Mouse (Mus musculus): Measurements from ENCODE around the gene Abca7. TPM values are rescaled to one million over a fixed set of nuclear protein-coding genes. Genes with fewer than 3 reads are reported as not detected.

Abca7 gene
- polyA plus RNA-seq, 1 experiment from 2014 or later, result 2.2 TPM

DNA sequence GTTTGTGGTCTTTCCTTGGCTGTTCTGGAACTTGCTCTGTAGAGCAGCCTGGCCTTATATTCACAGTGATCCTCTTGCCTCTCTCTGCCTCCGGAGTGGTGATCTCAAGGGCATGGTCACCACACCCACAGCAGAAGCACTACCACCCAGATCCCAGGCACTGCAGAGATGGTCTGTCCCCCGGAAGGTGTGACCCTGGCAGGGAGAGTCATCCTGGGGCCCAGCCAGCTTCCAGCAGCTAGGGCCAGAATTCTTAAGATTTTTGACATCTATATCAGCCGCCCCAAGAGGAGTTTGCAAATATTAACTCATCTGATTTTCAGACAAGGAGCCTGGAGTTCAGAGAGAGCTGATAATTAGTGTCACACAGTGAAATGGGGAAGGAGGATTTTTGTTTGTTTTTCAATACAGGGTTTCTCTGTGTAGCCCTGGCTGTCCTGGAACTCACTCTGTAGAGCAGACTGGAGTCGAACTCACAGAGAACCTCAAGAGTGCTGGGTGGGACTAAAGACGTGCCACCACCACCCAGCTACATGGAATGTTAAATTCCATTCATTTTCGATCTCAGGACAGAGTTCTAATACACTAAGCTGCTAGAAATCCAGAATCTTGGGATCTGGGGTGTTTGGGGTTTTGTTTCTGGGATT, 9.9 kb upstream of the Abca7 start:
- Histone ChIP-seq H3K9me3 (peaks cover 3% of the 10 kb centered on the region; the same call in 1 of the 2 replicates), H3K4me1 (peaks cover 63% of the 10 kb centered on the region), H3K36me3 (peaks cover 11% of the 10 kb centered on the region), H3K4me3 (peak overlapping the region; percentile 78), H3K9ac (peak overlapping the region; percentile 84), H3K27me3 (no peaks in the 10 kb centered on the region), H3K4me2 (peak overlapping the region; percentile 93), H3K27ac (peak overlapping the region; percentile 98)
- WGBS, result 28% methylated on average over 6 of the region's 6 CpGs
- no peak for ATAC-seq (ENCODE audit: insufficient number of reproducible peaks, insufficient read depth, low FRiP score, low TSS enrichment, low read depth)

DNA sequence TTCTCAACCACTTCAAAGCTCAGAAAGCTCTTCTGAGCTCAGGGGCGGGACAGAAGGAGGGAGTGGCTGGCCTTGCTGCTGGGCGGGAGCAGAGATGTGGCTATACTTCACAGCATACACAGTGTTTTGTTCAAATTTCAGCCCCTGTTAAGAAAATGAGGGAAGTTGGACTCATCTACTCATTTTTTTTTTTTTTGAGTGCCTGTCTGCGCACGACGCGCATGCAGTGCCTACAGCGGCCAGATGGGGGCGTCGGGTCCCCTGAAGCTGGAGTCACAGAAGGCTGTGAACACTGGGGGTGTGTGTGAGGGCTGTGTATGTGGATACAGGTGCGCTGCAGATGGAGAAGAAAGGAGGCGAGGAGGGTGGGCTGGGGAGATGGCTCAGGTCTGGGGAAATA, 9.3 kb upstream of the Abca7 start:
- H3K9me3 ChIP-seq, result peaks cover 7% of the 10 kb centered on the region; the same call in 1 of the 2 replicates
- H3K4me2 ChIP-seq, result peak overlapping the region; percentile 93
- no peak for ATAC-seq (ENCODE audit: insufficient number of reproducible peaks, insufficient read depth, low FRiP score, low TSS enrichment, low read depth)
- H3K4me3 ChIP-seq, result peak overlapping the region; percentile 78
- peak overlapping the region; percentile 98 for H3K27ac ChIP-seq
- peak overlapping the region; percentile 92 for H3K9ac ChIP-seq
- no peaks in the 10 kb centered on the region for H3K27me3 ChIP-seq
- WGBS, result 2% methylated on average over 11 of the region's 11 CpGs
- H3K36me3 ChIP-seq, result peaks cover 13% of the 10 kb centered on the region
- H3K4me1 ChIP-seq, result peaks cover 58% of the 10 kb centered on the region

DNA sequence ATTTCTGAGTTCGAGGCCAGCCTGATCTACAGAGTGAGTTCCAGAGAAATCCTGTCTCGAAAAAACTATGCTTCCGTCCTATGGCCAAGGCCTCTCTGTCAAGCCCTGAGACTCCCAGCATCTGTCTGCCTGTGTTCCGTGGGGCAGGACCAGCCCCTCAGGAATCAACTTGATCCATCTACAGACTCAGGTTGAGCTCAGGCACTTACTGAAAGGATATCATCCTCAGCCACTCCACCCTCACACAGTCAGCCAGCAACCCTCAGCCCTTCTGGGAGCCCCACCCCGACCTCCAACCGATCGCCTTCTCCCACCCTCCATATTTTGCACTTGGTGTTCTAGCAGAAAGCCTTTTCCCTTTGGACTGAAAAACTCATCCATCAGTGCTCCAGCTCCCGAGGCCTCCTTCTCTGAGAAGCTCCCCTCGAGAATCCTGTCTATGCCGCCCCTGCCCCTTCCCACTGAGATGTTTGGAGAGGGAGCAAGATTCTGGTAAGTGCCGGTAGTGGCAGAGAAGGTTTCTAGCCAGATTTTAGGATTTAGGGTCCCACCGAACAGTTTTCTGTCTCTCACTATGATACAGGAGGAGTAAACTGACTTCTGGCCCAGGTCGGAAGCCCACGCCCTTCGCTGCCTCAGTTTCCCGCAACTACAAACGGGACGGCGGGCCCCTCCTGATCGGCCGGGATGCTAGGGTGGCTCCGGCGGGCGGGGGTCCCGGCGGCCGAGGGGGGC, 8.4 kb upstream of the Abca7 start:
- H3K4me1 ChIP-seq, result peaks cover 50% of the 10 kb centered on the region
- ATAC-seq (ENCODE audit: insufficient number of reproducible peaks, insufficient read depth, low FRiP score, low TSS enrichment, low read depth), result no peak
- 6% methylated on average over 27 of the region's 27 CpGs for WGBS

DNA sequence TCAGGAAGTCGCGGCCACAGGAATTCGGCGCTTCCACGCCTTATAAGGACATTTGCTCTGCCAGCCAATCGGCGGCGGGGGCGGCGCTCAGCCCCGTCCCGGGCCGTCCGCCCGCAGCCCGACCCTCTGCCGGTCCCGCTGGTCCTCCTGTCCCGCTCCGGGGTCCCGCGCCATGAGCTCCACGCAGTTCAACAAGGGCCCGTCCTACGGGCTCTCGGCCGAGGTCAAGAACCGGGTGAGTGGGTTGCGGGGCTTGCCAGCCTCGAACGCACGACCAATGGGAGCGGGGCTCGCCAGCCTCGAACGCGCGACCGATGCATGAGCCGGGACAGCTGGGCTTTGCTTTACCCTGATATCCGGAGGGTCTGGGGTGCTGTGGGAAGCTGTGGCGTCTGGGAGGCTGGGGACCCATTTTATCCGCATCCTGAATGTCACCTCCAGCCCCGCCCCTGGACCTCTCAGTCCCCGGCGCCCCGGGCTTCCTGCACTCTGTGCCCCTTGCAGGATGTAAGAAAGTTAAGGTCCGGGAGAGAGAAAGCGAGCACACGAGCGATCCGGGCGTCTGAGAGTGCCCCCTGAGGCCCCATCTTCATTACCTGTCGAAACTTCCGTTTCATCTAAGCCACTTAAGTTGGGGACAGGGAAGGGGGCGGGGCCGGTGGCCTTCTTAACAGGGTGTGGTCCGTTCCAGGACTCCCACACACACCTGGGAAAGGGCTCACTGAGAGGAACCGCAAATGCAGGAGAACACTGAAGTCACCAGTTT, 7.6 kb upstream of the Abca7 start, which contains the start of gene Cnn2:
Cnn2 (plus strand) TSS at position 79 of the 766 bp plus-strand sequence.
- peaks cover 43% of the 10 kb centered on the region for H3K4me1 ChIP-seq
- peak within 1 kb of the TSS; percentile 78 for H3K4me3 ChIP-seq
- ATAC-seq (ENCODE audit: insufficient number of reproducible peaks, insufficient read depth, low FRiP score, low TSS enrichment, low read depth), result peak; percentile 16; the same call in 1 of the 2 replicates
- peak within 1 kb of the TSS; percentile 92 for H3K9ac ChIP-seq
- peaks cover 31% of the 10 kb centered on the region for H3K36me3 ChIP-seq
- H3K4me2 ChIP-seq, result peak within 1 kb of the TSS; percentile 93
- H3K27me3 ChIP-seq, result no peaks in the 10 kb centered on the region
- peaks cover 7% of the 10 kb centered on the region; the same call in 1 of the 2 replicates for H3K9me3 ChIP-seq
- H3K27ac ChIP-seq, result peak within 1 kb of the TSS; percentile 98
- WGBS, result under 1% methylated on average over 57 of the region's 59 CpGs

More for the DNA sequence above, 8.4 kb upstream of the Abca7 start:
- Histone ChIP-seq H3K27ac (peak overlapping the region; percentile 98), H3K36me3 (peaks cover 23% of the 10 kb centered on the region), H3K9me3 (peaks cover 7% of the 10 kb centered on the region; the same call in 1 of the 2 replicates), H3K9ac (peak overlapping the region; percentile 92), H3K4me3 (peak overlapping the region; percentile 78), H3K27me3 (no peaks in the 10 kb centered on the region), H3K4me2 (peak overlapping the region; percentile 93)

DNA sequence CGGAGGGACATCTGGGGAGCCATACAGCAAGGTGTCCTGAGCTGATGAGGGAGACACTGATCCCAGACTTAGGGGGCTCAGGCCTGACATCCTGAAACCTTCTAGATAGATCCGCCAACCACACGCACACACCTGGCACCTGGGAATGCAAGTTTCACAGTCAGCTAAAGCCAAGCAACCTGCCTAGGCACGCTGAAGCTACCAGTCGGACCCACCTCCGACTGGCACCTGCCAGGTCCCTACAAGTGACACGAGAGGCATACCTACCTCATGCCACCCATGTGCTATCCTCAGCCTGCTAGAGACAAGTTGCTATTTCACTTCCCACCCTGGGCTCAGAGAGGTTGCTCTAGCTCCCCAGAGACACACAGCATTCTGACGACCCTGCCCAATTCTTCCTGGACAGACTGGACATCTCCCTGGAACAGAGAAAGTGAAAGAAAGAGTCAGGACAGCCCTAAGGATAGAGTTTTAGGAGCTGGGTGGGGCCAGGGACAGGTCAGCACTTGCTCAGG, 7.0 kb upstream of the Abca7 start:
- Histone ChIP-seq H3K27ac (peak overlapping the region; percentile 98), H3K9ac (peak overlapping the region; percentile 92), H3K36me3 (peaks cover 37% of the 10 kb centered on the region), H3K9me3 (peaks cover 7% of the 10 kb centered on the region; the same call in 1 of the 2 replicates), H3K27me3 (no peaks in the 10 kb centered on the region), H3K4me1 (peaks cover 43% of the 10 kb centered on the region), H3K4me2 (peak overlapping the region; percentile 93), H3K4me3 (peak overlapping the region; percentile 78)
- WGBS, result 22% methylated on average over 8 of the region's 8 CpGs
- no peak for ATAC-seq (ENCODE audit: insufficient number of reproducible peaks, insufficient read depth, low FRiP score, low TSS enrichment, low read depth)

DNA sequence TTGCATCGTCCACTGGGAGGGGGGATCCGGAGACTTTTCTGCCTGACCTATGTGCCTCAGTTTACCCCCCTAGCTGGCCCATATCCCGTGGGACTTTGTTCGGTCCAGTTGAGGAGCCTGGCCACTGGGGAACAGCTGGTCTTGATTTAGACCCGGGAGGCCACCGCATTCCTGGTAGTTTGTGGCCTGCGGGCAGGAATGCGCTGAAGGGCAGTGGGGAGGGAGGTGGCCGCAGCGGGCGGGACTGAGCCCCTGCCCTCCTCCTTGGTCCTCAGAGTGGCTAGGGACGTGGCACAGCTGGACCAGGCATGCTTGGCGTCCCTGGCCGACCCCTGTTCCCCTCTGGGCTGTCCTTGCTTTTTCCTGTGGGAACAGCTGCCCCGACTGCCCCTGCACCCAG, 6.4 kb upstream of the Abca7 start:
- H3K27me3 ChIP-seq, result no peaks in the 10 kb centered on the region
- no peak for ATAC-seq (ENCODE audit: insufficient number of reproducible peaks, insufficient read depth, low FRiP score, low TSS enrichment, low read depth)
- peak overlapping the region; percentile 98 for H3K27ac ChIP-seq
- H3K4me2 ChIP-seq, result peak overlapping the region; percentile 93
- peaks cover 42% of the 10 kb centered on the region for H3K36me3 ChIP-seq
- H3K9me3 ChIP-seq, result peaks cover 7% of the 10 kb centered on the region; the same call in 1 of the 2 replicates
- WGBS, result 3% methylated on average over 15 of the region's 15 CpGs
- H3K9ac ChIP-seq, result peak overlapping the region; percentile 92
- peak overlapping the region; percentile 78 for H3K4me3 ChIP-seq
- peaks cover 43% of the 10 kb centered on the region for H3K4me1 ChIP-seq

DNA sequence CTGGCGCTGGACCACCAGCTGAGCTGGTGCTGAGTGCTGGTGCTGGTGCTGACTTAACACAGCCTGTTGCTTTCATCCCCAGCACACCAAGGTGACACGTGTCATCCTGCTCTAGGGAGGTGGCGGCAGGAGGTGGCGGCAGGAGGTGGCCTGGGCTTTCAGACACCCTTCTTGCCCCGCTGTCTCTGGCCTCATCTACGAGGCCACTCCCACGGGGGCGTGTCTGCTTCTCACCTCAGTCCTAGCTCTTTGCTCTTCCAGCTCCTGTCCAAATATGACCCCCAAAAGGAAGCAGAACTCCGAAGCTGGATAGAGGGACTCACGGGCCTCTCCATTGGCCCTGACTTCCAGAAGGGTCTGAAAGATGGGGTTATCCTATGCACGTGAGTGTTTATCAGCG, 5.2 kb upstream of the Abca7 start:
- Histone ChIP-seq H3K36me3 (peaks cover 47% of the 10 kb centered on the region), H3K4me3 (peak overlapping the region; percentile 9), H3K27ac (no peak overlapping the region), H3K9ac (no peak overlapping the region), H3K4me1 (peaks cover 38% of the 10 kb centered on the region), H3K27me3 (no peaks in the 10 kb centered on the region), H3K4me2 (peak overlapping the region; percentile 93), H3K9me3 (peaks cover 7% of the 10 kb centered on the region; the same call in 1 of the 2 replicates)
- 67% methylated on average over 12 of the region's 12 CpGs for WGBS
- ATAC-seq (ENCODE audit: insufficient number of reproducible peaks, insufficient read depth, low FRiP score, low TSS enrichment, low read depth), result no peak

DNA sequence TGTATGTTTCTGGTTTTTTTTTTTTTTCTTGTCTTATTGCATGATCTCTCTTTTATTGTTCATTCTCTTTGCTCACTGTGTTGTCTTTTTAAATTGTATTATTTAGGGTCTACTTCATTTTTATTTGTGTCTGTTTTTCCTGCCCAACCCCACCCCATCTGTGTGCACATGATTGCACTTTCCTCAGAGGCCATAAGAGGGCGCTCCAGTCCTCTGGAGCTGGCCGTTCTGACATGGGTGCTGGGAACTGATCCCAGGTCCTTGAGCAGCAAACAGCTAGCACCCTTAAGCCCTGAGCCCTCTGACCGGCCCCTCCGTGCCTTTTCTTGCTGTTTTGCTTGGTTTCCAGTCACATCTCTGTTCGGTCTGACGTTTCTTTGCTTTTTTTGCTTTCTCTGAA, 4.7 kb upstream of the Abca7 start:
- H3K27ac ChIP-seq, result no peak overlapping the region
- no peak overlapping the region for H3K4me3 ChIP-seq
- H3K9me3 ChIP-seq, result peaks cover 7% of the 10 kb centered on the region; the same call in 1 of the 2 replicates
- WGBS, result 89% methylated on average over 6 of the region's 6 CpGs
- ATAC-seq (ENCODE audit: insufficient number of reproducible peaks, insufficient read depth, low FRiP score, low TSS enrichment, low read depth), result no peak
- peaks cover 33% of the 10 kb centered on the region for H3K4me1 ChIP-seq
- H3K27me3 ChIP-seq, result no peaks in the 10 kb centered on the region
- no peak overlapping the region for H3K9ac ChIP-seq
- H3K36me3 ChIP-seq, result peaks cover 47% of the 10 kb centered on the region
- H3K4me2 ChIP-seq, result no peak overlapping the region

DNA sequence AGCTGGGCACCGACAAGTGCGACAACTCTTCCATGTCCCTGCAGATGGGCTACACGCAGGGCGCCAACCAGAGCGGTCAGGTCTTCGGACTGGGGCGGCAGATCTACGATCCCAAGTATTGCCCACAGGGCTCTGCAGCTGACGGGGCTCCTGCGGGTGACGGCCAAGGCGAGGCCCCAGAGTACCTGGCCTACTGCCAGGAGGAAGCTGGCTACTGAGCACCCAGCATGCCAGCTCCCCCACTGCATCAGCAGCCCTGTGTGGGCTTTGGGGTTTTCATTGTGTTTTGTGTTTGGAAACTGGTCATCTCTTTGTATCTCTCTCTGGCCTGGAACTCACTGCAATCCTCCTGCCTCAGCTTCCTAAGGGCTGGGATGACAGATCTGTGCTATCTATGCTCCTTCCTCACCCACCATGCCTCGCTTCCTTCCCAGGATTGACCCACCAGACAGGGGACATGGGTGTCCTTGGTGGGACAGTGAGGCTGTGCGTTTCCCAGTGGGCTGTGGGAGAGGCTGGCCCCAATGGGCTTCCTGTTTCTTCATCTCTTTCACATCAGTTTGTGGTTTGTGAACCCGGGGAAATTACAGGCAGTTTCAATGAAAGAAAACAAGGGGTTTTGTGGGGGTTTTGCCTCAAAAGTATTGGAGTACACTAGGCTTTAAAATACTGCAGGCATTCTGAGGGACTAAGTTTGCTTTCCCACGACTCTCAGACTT, 1.7 kb upstream of the Abca7 start:
- Histone ChIP-seq H3K36me3 (peaks cover 47% of the 10 kb centered on the region), H3K9ac (no peak overlapping the region), H3K9me3 (peaks cover 7% of the 10 kb centered on the region; the same call in 1 of the 2 replicates), H3K4me2 (no peak overlapping the region), H3K4me3 (no peak overlapping the region), H3K27ac (peak overlapping the region; percentile 12; the same call in 1 of the 2 replicates), H3K27me3 (peaks cover 18% of the 10 kb centered on the region), H3K4me1 (peaks cover 28% of the 10 kb centered on the region)
- no peak for ATAC-seq (ENCODE audit: insufficient number of reproducible peaks, insufficient read depth, low FRiP score, low TSS enrichment, low read depth)
- WGBS, result 86% methylated on average over 16 of the region's 16 CpGs

DNA sequence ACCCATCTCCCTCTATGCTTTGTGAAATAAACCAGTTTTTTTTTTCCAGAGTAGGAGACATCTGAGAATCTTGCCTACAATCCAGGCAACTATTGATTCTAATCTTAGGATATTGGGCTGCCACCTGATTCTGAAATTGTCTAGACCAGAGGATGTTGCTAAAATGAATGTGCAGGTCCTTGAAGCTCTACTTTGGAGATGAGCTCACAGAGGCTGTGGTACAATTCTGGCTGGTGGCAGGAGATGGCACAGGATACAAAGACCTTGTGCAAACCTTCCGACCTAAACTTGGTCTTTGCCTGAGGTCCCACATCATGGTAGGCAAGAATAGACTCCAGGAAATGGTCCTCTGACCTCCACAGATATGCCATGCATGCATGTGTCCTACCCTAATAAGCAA, 658 bp upstream of the Abca7 start:
- WGBS, result 82% methylated on average over 1 of the region's 1 CpGs
- Histone ChIP-seq H3K36me3 (peaks cover 47% of the 10 kb centered on the region), H3K4me3 (peak overlapping the region; percentile 51; the same call in 1 of the 2 replicates), H3K27me3 (peaks cover 18% of the 10 kb centered on the region), H3K9me3 (peaks cover 7% of the 10 kb centered on the region; the same call in 1 of the 2 replicates), H3K4me1 (peaks cover 21% of the 10 kb centered on the region), H3K4me2 (0 out of 2 replicates have a peak overlapping the region, but pooled peaks have one; percentile 82), H3K27ac (0 out of 2 replicates have a peak overlapping the region, but pooled peaks have one; percentile 5), H3K9ac (no peak overlapping the region)
- ATAC-seq (ENCODE audit: insufficient number of reproducible peaks, insufficient read depth, low FRiP score, low TSS enrichment, low read depth), result no peak
